Mouse (Mus musculus) heart, postnatal 0 days (tissue): Measurements from ENCODE around the gene Zfp865. TPM values are rescaled to one million over a fixed set of nuclear protein-coding genes. Genes with fewer than 3 reads are reported as not detected.

ENCODE experiments used
- ATAC-seq: fragments of 200-750 bp; cut with Nextera tagmentation; 2 replicates; pipeline ENCODE4 v1.8.0; 2017; ENCODE audit warnings: low read depth, moderate number of reproducible peaks, moderate library complexity; ENCODE audit not compliant: insufficient read depth
- DNase-seq: peaks from one replicate; pipeline ENCODE4 v3.0.0-alpha.2; 2016; ENCODE audit warnings: low spot score
- H3K27ac ChIP-seq: fragments of 300-500 bp; sonication (generic); 2 replicates; pipeline ENCODE4 v1.5.1; 2014; ENCODE audit warnings: low read depth, mild to moderate bottlenecking
- H3K27me3 ChIP-seq: fragments of 300-500 bp; sonication (generic); 2 replicates; pipeline ENCODE4 v1.6.1; 2014; ENCODE audit warnings: low read length, mixed read lengths; ENCODE audit not compliant: control insufficient read depth, insufficient read depth
- H3K36me3 ChIP-seq: fragments of 300-500 bp; sonication (generic); replicated peaks from 2 replicates; pipeline ENCODE4 v1.6.1; 2014; ENCODE audit warnings: low read length, mixed read lengths; ENCODE audit not compliant: control insufficient read depth, insufficient read depth
- H3K4me1 ChIP-seq: fragments of 300-500 bp; sonication (generic); 2 replicates; pipeline ENCODE4 v1.6.1; 2014; ENCODE audit warnings: antibody characterized with exemption; ENCODE audit not compliant: control insufficient read depth, insufficient read depth
- H3K4me2 ChIP-seq: fragments of 300-500 bp; sonication (generic); 2 replicates; pipeline ENCODE4 v1.6.1; 2014; ENCODE audit warnings: low read depth, mild to moderate bottlenecking, low read length, moderate library complexity
- H3K4me3 ChIP-seq: fragments of 300-500 bp; sonication (generic); 2 replicates; pipeline ENCODE4 v1.5.1; 2014; ENCODE audit warnings: low read depth, low read length
- H3K9ac ChIP-seq: fragments of 300-500 bp; sonication (generic); replicated peaks from 2 replicates; pipeline ENCODE4 v1.6.1; 2014; ENCODE audit warnings: low read depth, low read length, mixed read lengths
- H3K9me3 ChIP-seq: fragments of 300-500 bp; sonication (generic); replicated peaks from 2 replicates; pipeline ENCODE4 v1.6.1; 2016; ENCODE audit warnings: low read length; ENCODE audit not compliant: control insufficient read depth
- CTCF ChIP-seq: IDR thresholded peaks from 2 replicates; pipeline ENCODE4 v1.5.1; 2016; ENCODE audit warnings: antibody characterized with exemption, control low read depth, low read depth
- EP300 ChIP-seq: IDR thresholded peaks from 2 replicates; pipeline ENCODE4 v1.6.1; 2016; ENCODE audit warnings: antibody characterized with exemption, low read depth
- WGBS: fragments of 180-500 bp; shearing (Covaris S2); extraction: QIAGEN DNeasy Blood & Tissue Kit; methylation state at CpG from one replicate; pipeline ENCODE4 v1.1.7; 2014; 5-methylcytosine and 5-hydroxymethylcytosine counted together
- polyA plus RNA-seq: library from polyadenylated mRNA; unstranded; fragments of >200 nt; fragmentation: Nextera tagmentation; extraction: Ambion mirVana; gene quantifications from 2 replicates; pipeline ENCODE4 v1.2.1, GENCODE M21; 2015
- total RNA-seq: library from RNA; depleted of rRNA; stranded (reverse); fragments of >200 nt; gene quantifications from 2 replicates; pipeline ENCODE4 v1.2.3, GENCODE M21; 2014; ENCODE audit warnings: low replicate concordance

The Zfp865 gene
- total and polyA plus RNA-seq, 2 experiments from 2014 or later: 2.0 to 17.6 TPM

GRCm38 (mm10) chr7:5047313-5047712, 27.1 kb downstream of the Zfp865 start:
- H3K27ac ChIP-seq: no peak overlapping the region
- 0 out of 2 replicates have a peak, but pooled peaks cover 3% of the 10 kb centered on the region for H3K27me3 ChIP-seq
- DNase-seq (peak; percentile 65), ATAC-seq (no peak)
- H3K4me2 ChIP-seq: no peak overlapping the region
- H3K9me3 ChIP-seq: no peaks in the 10 kb centered on the region
- no peak overlapping the region for H3K9ac ChIP-seq
- no peak for TF ChIP-seq EP300
- peak; percentile 56 for TF ChIP-seq CTCF
- 14% methylated on average over 2 of the region's 2 CpGs for WGBS
- H3K36me3 ChIP-seq: no peaks in the 10 kb centered on the region
- peaks cover 8% of the 10 kb centered on the region for H3K4me1 ChIP-seq
- H3K4me3 ChIP-seq: no peak overlapping the region

- Histone ChIP-seq H3K27ac (peak within 1 kb of the TSS; percentile 74), H3K4me1 (peaks cover 15% of the 10 kb centered on the region), H3K4me2 (peak within 1 kb of the TSS; percentile 92), H3K36me3 (no peaks in the 10 kb centered on the region), H3K4me3 (peak within 1 kb of the TSS; percentile 67), H3K9me3 (no peaks in the 10 kb centered on the region), H3K27me3 (peaks cover 45% of the 10 kb centered on the region), H3K9ac (peak within 1 kb of the TSS; percentile 85)
- 2% methylated on average over 65 of the region's 65 CpGs for WGBS
- peak; percentile 54 for DNase-seq
- no peak for TF ChIP-seq CTCF
- TF ChIP-seq EP300: no peak
- peak; percentile 87 for ATAC-seq
Measured at GRCm38 (mm10) chr7:5051193-5052192, 31.3 kb downstream of the Zfp865 start, which contains the start of gene Zfp580. TSS of gene Zfp580 (plus strand) at chr7:5051538.

- no peaks in the 10 kb centered on the region for H3K36me3 ChIP-seq
- 5% methylated on average over 9 of the region's 12 CpGs for WGBS
- H3K27ac ChIP-seq: no peak overlapping the region
- DNase-seq (no peak), ATAC-seq (no peak)
- TF ChIP-seq CTCF (no peak), EP300 (no peak)
- H3K9ac ChIP-seq: peak overlapping the region; percentile 36
- peak overlapping the region; percentile 92 for H3K4me2 ChIP-seq
- H3K9me3 ChIP-seq: no peaks in the 10 kb centered on the region
- peak overlapping the region; percentile 67 for H3K4me3 ChIP-seq
- H3K27me3 ChIP-seq: peaks cover 54% of the 10 kb centered on the region
- peaks cover 15% of the 10 kb centered on the region for H3K4me1 ChIP-seq
Measured at GRCm38 (mm10) chr7:5052438-5052837, 32.3 kb downstream of the Zfp865 start.

- peak overlapping the region; percentile 67 for H3K4me3 ChIP-seq
- ATAC-seq (no peak), DNase-seq (no peak)
- no peaks in the 10 kb centered on the region for H3K9me3 ChIP-seq
- TF ChIP-seq CTCF (no peak), EP300 (no peak)
- no peaks in the 10 kb centered on the region for H3K36me3 ChIP-seq
- peak overlapping the region; percentile 36 for H3K9ac ChIP-seq
- peaks cover 15% of the 10 kb centered on the region for H3K4me1 ChIP-seq
- WGBS: 8% methylated on average over 41 of the region's 45 CpGs
- H3K27me3 ChIP-seq: peaks cover 59% of the 10 kb centered on the region
- no peak overlapping the region for H3K27ac ChIP-seq
- peak overlapping the region; percentile 92 for H3K4me2 ChIP-seq
Measured at GRCm38 (mm10) chr7:5052931-5053343, 32.8 kb downstream of the Zfp865 start.

GRCm38 (mm10) chr7:5053456-5054179, 33.4 kb downstream of the Zfp865 start:
- Histone ChIP-seq H3K27me3 (peaks cover 65% of the 10 kb centered on the region), H3K9ac (no peak overlapping the region), H3K4me1 (peaks cover 15% of the 10 kb centered on the region), H3K36me3 (no peaks in the 10 kb centered on the region), H3K9me3 (no peaks in the 10 kb centered on the region), H3K27ac (no peak overlapping the region), H3K4me3 (peak overlapping the region; percentile 67), H3K4me2 (peak overlapping the region; percentile 92)
- no peak for TF ChIP-seq EP300
- no peak for DNase-seq
- ATAC-seq: no peak
- WGBS: 12% methylated on average over 32 of the region's 32 CpGs
